Mouse (Mus musculus) myocyte (in vitro differentiated cells): Measurements from ENCODE around the gene Rnf187.

Experiments used
- CEBPB ChIP-seq: IDR thresholded peaks from 2 replicates; pipeline ENCODE4 v1.6.1; 2011; ENCODE audit warnings: mild to moderate bottlenecking, moderate library complexity; ENCODE audit not compliant: poor library complexity, insufficient read depth, severe bottlenecking
- E2F4 ChIP-seq: IDR thresholded peaks from one replicate; pipeline ENCODE4 v1.6.1; 2011; ENCODE audit warnings: mild to moderate bottlenecking, control low read depth, moderate library complexity; ENCODE audit not compliant: insufficient read depth
- MAX ChIP-seq: IDR thresholded peaks from one replicate; pipeline ENCODE4 v1.6.1; 2011; ENCODE audit warnings: low read depth, mild to moderate bottlenecking, control low read depth
- MYOD1 ChIP-seq, 3 experiments: IDR thresholded peaks; one replicate each; pipeline ENCODE4 v1.6.1; 2011; ENCODE audit warnings: control low read depth in 2 of 3, low read depth in 2 of 3, mild to moderate bottlenecking in 2 of 3, moderate library complexity in 1 of 3; ENCODE audit not compliant: insufficient read length in 2 of 3, control insufficient read depth in 1 of 3
- MYOG ChIP-seq, 3 experiments: IDR thresholded peaks; one replicate each; pipeline ENCODE4 v1.6.1; 2011; ENCODE audit warnings: control low read depth in 2 of 3, low read depth in 2 of 3, mild to moderate bottlenecking in 2 of 3; ENCODE audit not compliant: insufficient read length in 2 of 3, control insufficient read depth in 1 of 3, insufficient read depth in 1 of 3
- POLR2A ChIP-seq: IDR thresholded peaks from one replicate; pipeline ENCODE4 v1.6.1; 2011; ENCODE audit warnings: low read depth, mild to moderate bottlenecking, control low read depth, moderate library complexity; ENCODE audit not compliant: insufficient read length
- POLR2AphosphoS2 ChIP-seq: IDR thresholded peaks from one replicate; pipeline ENCODE4 v1.6.1; 2011; ENCODE audit warnings: low read depth, control low read depth; ENCODE audit not compliant: insufficient read length
- REST ChIP-seq: IDR thresholded peaks from one replicate; pipeline ENCODE4 v1.6.1; 2011; ENCODE audit warnings: mild to moderate bottlenecking, control low read depth, moderate library complexity; ENCODE audit not compliant: insufficient read depth, insufficient read length
- SRF ChIP-seq: IDR thresholded peaks from one replicate; pipeline ENCODE4 v1.6.1; 2011; ENCODE audit warnings: low read depth; ENCODE audit not compliant: control insufficient read depth, insufficient read length
- TCF12 ChIP-seq: IDR thresholded peaks from one replicate; pipeline ENCODE4 v1.6.1; 2011; ENCODE audit warnings: mild to moderate bottlenecking, control low read depth; ENCODE audit not compliant: poor library complexity, insufficient read depth, severe bottlenecking
- TCF3 ChIP-seq: IDR thresholded peaks from one replicate; pipeline ENCODE4 v1.6.1; 2011; ENCODE audit warnings: low read depth, control low read depth; ENCODE audit not compliant: insufficient read length
- USF1 ChIP-seq: IDR thresholded peaks from one replicate; pipeline ENCODE4 v1.6.1; 2011; ENCODE audit warnings: low read depth, mild to moderate bottlenecking, control low read depth, moderate library complexity

- TF ChIP-seq POLR2A (no peak), MAX (no peak), E2F4 (no peak), MYOG (IDR thresholded peaks at IDR 0.05; ENCODE audit: control insufficient read depth in 1 of 3, insufficient read depth in 1 of 3, insufficient read length in 2 of 3, low read depth in 2 of 3) (no peak), CEBPB (no peak), MYOD1 (IDR thresholded peaks at IDR 0.05; ENCODE audit: control insufficient read depth in 1 of 3, insufficient read length in 2 of 3, low read depth in 2 of 3) (no peak), TCF12 (no peak), SRF (no peak), POLR2AphosphoS2 (no peak), USF1 (no peak), TCF3 (no peak), REST (no peak)
These were observed 24.2 kb downstream of the Rnf187 start for GRCm38 (mm10) chr11:58914461-58915028.
